Mouse (Mus musculus) activated CD4-positive, CD25-positive, alpha-beta regulatory T cell (primary cell): Measurements from ENCODE around the gene Col25a1. TPM values are rescaled to one million over a fixed set of nuclear protein-coding genes. Genes with fewer than 3 reads are reported as not detected.

Experiments used
- polyA plus RNA-seq, 2 experiments: library from polyadenylated mRNA; unstranded; fragments of 100-300 nt; shearing (Covaris generic); gene quantifications; one replicate each; pipeline ENCODE4 v1.2.1; 2017

The Col25a1 gene
- polyA plus RNA-seq: under 1 TPM in 1 of 2 experiments, not detected in 1; 0.39 TPM

DNA sequence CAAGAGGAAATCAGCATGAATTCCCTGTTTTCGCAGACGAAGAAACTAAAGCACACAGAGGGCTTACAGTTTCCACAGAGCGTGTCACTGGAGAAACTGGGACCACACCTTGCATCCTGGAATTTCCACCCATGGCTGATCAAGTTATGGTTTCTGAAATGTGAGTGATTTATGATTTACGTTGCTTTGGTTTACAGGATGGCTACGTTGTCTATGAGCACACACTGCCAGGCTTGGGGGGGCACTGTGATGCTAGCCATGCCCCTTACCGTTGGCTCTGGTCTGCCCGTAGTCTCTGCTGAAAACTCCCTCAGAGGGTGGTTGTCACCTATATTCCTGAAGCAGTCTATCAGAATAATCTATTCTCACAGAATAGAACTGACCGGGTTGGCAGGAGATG, at the start of gene Col25a1:
TSS of gene Col25a1 (plus strand) at position 301 of the 400 bp plus-strand sequence.

DNA sequence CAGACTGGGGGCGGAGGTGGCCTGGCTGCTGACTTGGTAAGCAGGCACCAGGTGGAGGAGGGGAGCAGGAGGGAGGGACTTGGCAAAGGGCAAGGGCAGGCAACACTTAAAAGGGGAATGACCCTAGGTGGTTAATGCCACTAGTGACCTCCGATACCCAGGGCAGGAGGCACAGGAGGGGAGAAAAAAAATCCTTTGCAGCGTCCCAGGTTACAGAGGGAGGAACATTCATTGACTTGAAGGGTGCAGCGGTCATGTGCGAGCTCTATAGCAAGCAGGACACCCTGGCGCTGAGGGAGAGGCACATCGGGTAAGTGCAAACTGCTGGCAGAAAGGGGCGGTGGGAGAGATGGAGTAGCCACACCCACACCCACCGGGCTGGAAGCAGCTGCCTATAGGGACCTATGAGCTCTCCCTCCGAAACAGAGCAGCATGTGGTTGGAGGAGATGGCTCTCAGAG, 486.2 kb downstream of the Col25a1 start, which contains the start of gene Etnppl:
TSS of gene Etnppl (plus strand) at position 10 of the 460 bp plus-strand sequence.

Other genes with a start within 250 kb of the Col25a1 start
- gene Casp6, start 230.1 kb upstream of the Col25a1 start, polyA plus RNA-seq: 10 to 100 TPM; 63.9 to 74.0 TPM
- gene Mcub, start 161.3 kb upstream of the Col25a1 start, polyA plus RNA-seq: 10 to 100 TPM; 23.6 to 43.5 TPM
- gene Sec24b, start 69.9 kb upstream of the Col25a1 start, polyA plus RNA-seq: 10 to 100 TPM; 35.1 to 52.6 TPM